Mouse (Mus musculus) intestine, embryonic 16.5 days (tissue): ENCODE results near the gene Oxld1. TPM values are rescaled to one million over a fixed set of nuclear protein-coding genes. Genes with fewer than 3 reads are reported as not detected.
A peak's percentile ranks its signal among the peaks of the same experiment; 100 is the strongest.

ENCODE experiments used
- ATAC-seq: fragments of 200-750 bp; cut with Nextera tagmentation; 2 replicates; pipeline ENCODE4 v1.8.0; 2017; ENCODE audit warnings: moderate TSS enrichment, moderate library complexity
- H3K27ac ChIP-seq: fragments of 300-500 bp; sonication (generic); 2 replicates; pipeline ENCODE4 v1.5.1; 2014; ENCODE audit warnings: mild to moderate bottlenecking, low read length
- H3K27me3 ChIP-seq: fragments of 300-500 bp; sonication (generic); replicated peaks from 2 replicates; pipeline ENCODE4 v1.6.1; 2014; ENCODE audit warnings: low read length, control low read depth, mixed read lengths; ENCODE audit not compliant: control insufficient read depth, insufficient read depth
- H3K36me3 ChIP-seq: fragments of 300-500 bp; sonication (generic); 2 replicates; pipeline ENCODE4 v1.6.1; 2014; ENCODE audit warnings: low read length, control low read depth; ENCODE audit not compliant: control insufficient read depth, insufficient read depth
- H3K4me1 ChIP-seq: fragments of 300-500 bp; sonication (generic); 2 replicates; pipeline ENCODE4 v1.6.1; 2014; ENCODE audit warnings: low read length, control low read depth, mixed read lengths; ENCODE audit not compliant: control insufficient read depth, insufficient read depth
- H3K4me2 ChIP-seq: fragments of 300-500 bp; sonication (generic); 2 replicates; pipeline ENCODE4 v1.6.1; 2014; ENCODE audit warnings: low read depth, low read length, control low read depth
- H3K4me3 ChIP-seq: fragments of 300-500 bp; sonication (generic); 2 replicates; pipeline ENCODE4 v1.5.1; 2014; ENCODE audit warnings: mild to moderate bottlenecking, low read length
- H3K9ac ChIP-seq: fragments of 300-500 bp; sonication (generic); 2 replicates; pipeline ENCODE4 v1.6.1; 2014; ENCODE audit warnings: low read depth, low read length
- H3K9me3 ChIP-seq: fragments of 300-500 bp; sonication (generic); 2 replicates; pipeline ENCODE4 v1.6.1; 2016; ENCODE audit warnings: low read length, control low read depth; ENCODE audit not compliant: control insufficient read depth
- WGBS: fragments of 180-500 bp; shearing (Covaris S2); extraction: QIAGEN DNeasy Blood & Tissue Kit; methylation state at CpG from one replicate; pipeline ENCODE4 v1.1.7; 2014; 5-methylcytosine and 5-hydroxymethylcytosine counted together
- polyA plus RNA-seq: library from polyadenylated mRNA; unstranded; fragments of >200 nt; fragmentation: Nextera tagmentation; extraction: Ambion mirVana; gene quantifications from 2 replicates; pipeline ENCODE4 v1.2.1, GENCODE M21; 2015

The Oxld1 gene
- polyA plus RNA-seq, result 21.0 and 24.6 TPM in 2 replicates

DNA sequence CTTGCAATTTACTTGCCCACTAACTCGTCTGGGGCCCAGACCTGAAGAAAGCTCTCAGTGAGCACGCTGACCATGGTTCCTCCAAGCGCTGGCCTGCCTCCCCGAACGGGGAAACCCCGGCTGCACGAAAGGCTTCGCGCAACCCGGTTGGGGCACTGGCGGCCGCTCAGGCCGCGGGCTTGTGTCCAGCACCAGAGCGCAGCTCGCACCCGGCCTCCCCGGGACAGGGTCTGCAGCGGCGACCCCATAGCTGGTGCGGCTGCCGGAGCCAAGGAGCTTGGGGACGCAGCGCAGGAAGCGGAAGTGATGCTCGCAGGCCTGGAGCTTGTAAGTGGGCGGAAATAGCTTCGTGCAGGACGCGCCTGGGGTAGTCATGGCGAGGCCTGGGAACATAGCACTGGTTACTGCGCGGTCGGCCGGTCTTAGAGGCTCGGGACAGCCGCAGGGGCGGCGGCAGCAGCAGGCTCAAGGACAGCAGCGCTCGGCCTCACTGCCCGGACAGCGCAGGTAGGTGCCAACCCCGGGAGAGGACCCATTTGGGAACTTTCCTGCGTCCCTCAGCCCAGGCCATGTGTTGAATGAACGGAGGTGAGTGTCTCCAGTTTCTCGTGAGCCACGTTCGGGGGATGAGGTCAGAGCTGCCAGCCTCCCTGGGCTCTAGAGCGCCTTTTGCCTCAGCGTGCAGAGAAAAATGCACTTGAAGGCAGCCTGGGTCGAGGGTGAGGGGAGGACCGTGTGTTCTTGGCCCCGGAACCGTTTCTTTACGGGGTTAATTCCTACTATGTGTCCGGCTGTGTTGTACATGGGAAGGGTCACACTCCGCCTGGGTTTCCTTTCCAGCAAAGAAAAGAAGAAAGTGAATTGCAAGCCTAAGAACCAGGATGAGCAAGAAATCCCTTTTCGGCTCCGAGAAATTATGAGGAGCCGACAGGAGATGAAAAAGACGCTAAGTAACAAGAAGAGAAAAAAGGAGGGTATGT lies at the start of gene Oxld1, which contains the start of gene Ccdc137:
Gene Oxld1 (minus strand): TSS at position 297 of the 980 bp plus-strand sequence.
Gene Ccdc137 (plus strand): TSS at position 344 of the 980 bp plus-strand sequence.
- 4% methylated on average over 62 of the region's 62 CpGs for WGBS
- peak within 1 kb of the TSS; percentile 79 for H3K4me2 ChIP-seq
- no peaks in the 10 kb centered on the region for H3K27me3 ChIP-seq

GRCm38 (mm10) chr11:120506899-120507298 lies 49.0 kb upstream of the Oxld1 start:
- ATAC-seq, result peak; percentile 45
- no peak overlapping the region for H3K4me3 ChIP-seq
- no peaks in the 10 kb centered on the region for H3K27me3 ChIP-seq
- H3K9me3 ChIP-seq, result no peaks in the 10 kb centered on the region
- peaks cover 29% of the 10 kb centered on the region for H3K4me1 ChIP-seq
- H3K27ac ChIP-seq, result peak overlapping the region; percentile 70
- no peaks in the 10 kb centered on the region for H3K36me3 ChIP-seq
- no peak overlapping the region for H3K4me2 ChIP-seq
- 47% methylated on average over 4 of the region's 4 CpGs for WGBS
- no peak overlapping the region for H3K9ac ChIP-seq

More for the DNA sequence above, at the start of gene Oxld1, which contains the start of gene Ccdc137:
- Histone ChIP-seq H3K4me1 (peaks cover 15% of the 10 kb centered on the region), H3K9ac (peak within 1 kb of the TSS; percentile 99), H3K27ac (peak within 1 kb of the TSS; percentile 89), H3K4me3 (peak within 1 kb of the TSS; percentile 93), H3K36me3 (no peaks in the 10 kb centered on the region; the same call in 1 of the 2 replicates), H3K9me3 (no peaks in the 10 kb centered on the region)
- peak; percentile 95 for ATAC-seq

GRCm38 (mm10) chr11:120505661-120506060 lies 47.8 kb upstream of the Oxld1 start:
- Histone ChIP-seq H3K27me3 (no peaks in the 10 kb centered on the region), H3K9ac (no peak overlapping the region), H3K4me2 (no peak overlapping the region), H3K4me1 (peaks cover 32% of the 10 kb centered on the region), H3K9me3 (no peaks in the 10 kb centered on the region), H3K4me3 (no peak overlapping the region), H3K36me3 (no peaks in the 10 kb centered on the region), H3K27ac (no peak overlapping the region)
- 81% methylated on average over 3 of the region's 3 CpGs for WGBS
- no peak for ATAC-seq

DNA sequence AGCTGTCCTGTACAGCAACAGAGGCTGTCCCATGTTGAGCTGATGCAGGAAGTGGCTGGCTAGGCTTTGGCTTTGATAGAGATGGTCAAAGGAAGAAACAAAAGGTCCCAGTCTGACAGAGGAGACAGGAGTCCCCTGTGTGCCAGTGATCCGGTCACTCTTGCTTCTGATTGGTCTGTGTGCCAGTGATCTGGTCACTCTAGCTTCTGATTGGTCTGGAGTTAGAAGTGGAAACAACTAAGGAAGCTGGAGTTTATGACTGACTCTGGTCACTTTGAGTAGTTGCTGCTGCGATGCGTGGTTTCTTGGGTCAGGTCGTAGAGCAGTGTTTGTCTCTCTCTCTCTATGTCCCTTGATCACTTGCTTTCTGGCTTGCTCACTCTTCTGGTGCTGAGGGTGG lies 43.8 kb upstream of the Oxld1 start:
- Histone ChIP-seq H3K4me2 (no peak overlapping the region), H3K9me3 (no peaks in the 10 kb centered on the region), H3K4me1 (peaks cover 21% of the 10 kb centered on the region), H3K27ac (no peak overlapping the region), H3K4me3 (no peak overlapping the region), H3K9ac (no peak overlapping the region), H3K27me3 (no peaks in the 10 kb centered on the region), H3K36me3 (peaks cover 9% of the 10 kb centered on the region)
- ATAC-seq, result no peak
- 78% methylated on average over 4 of the region's 4 CpGs for WGBS

DNA sequence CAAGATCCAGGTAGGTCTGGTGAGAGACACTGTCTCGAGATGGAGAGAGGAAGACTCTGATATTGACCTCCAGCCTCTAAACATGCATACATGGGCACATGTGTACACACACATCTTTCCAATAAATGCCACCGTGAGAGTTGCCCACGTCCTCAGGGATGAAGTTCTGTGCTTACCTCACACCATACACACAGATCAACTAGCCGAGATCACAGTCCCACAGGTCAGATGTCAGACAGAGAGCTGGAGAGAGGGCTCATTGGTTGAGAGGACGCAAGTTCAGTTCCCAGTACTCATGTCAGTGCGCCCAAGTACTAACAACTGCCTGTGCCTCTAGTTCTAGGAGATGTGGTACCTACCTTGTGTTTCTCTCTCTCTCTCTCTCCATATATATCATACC lies 43.1 kb upstream of the Oxld1 start:
- no peak overlapping the region for H3K4me3 ChIP-seq
- H3K9ac ChIP-seq, result 0 out of 2 replicates have a peak overlapping the region, but pooled peaks have one; percentile 48
- no peaks in the 10 kb centered on the region for H3K9me3 ChIP-seq
- H3K27me3 ChIP-seq, result no peaks in the 10 kb centered on the region
- no peak overlapping the region for H3K4me2 ChIP-seq
- ATAC-seq, result peak; percentile 3; the same call in 1 of the 2 replicates
- H3K36me3 ChIP-seq, result peaks cover 10% of the 10 kb centered on the region
- peaks cover 21% of the 10 kb centered on the region for H3K4me1 ChIP-seq
- peak overlapping the region; percentile 64; the same call in 1 of the 2 replicates for H3K27ac ChIP-seq
- WGBS, result 56% methylated on average over 6 of the region's 6 CpGs

- 15% methylated on average over 3 of the region's 3 CpGs for WGBS
- peak overlapping the region; percentile 48; the same call in 1 of the 2 replicates for H3K9ac ChIP-seq
- H3K27ac ChIP-seq, result peak overlapping the region; percentile 64
- ATAC-seq, result peak; percentile 89
- no peaks in the 10 kb centered on the region for H3K27me3 ChIP-seq
- H3K36me3 ChIP-seq, result peaks cover 10% of the 10 kb centered on the region
- peak overlapping the region; percentile 9; the same call in 1 of the 2 replicates for H3K4me2 ChIP-seq
- H3K9me3 ChIP-seq, result no peaks in the 10 kb centered on the region
- H3K4me1 ChIP-seq, result peaks cover 17% of the 10 kb centered on the region
- H3K4me3 ChIP-seq, result no peak overlapping the region
Measured at GRCm38 (mm10) chr11:120500357-120500756, 42.5 kb upstream of the Oxld1 start.

GRCm38 (mm10) chr11:120499894-120500293 lies 42.0 kb upstream of the Oxld1 start:
- H3K9me3 ChIP-seq, result no peaks in the 10 kb centered on the region
- H3K4me3 ChIP-seq, result no peak overlapping the region
- no peak overlapping the region for H3K9ac ChIP-seq
- H3K4me2 ChIP-seq, result no peak overlapping the region
- H3K27ac ChIP-seq, result peak overlapping the region; percentile 64
- H3K36me3 ChIP-seq, result peaks cover 10% of the 10 kb centered on the region
- WGBS, result 73% methylated on average over 6 of the region's 6 CpGs
- H3K4me1 ChIP-seq, result peaks cover 17% of the 10 kb centered on the region
- no peaks in the 10 kb centered on the region for H3K27me3 ChIP-seq
- peak; percentile 25; the same call in 1 of the 2 replicates for ATAC-seq

DNA sequence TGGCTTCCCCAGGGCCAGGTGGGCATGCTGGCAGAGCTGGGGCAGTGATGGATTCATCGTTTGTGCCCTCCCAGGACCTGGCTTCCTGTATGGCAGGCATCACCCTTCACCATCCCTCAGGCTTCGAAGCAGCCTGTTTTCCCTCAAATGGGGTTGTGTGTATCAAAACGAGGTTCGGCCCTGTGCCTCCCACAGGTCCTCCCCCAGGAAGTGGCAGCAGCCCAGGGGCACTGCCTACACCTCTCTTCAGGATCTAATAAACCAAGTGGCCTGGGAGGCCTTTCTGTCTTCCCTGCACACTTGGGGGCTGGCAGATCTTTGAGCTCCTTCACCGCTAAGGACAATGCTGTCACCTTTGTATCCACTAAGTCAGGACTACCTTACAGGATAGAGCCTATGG lies 41.0 kb upstream of the Oxld1 start:
- ATAC-seq, result no peak
- Histone ChIP-seq H3K4me1 (peaks cover 20% of the 10 kb centered on the region), H3K36me3 (peaks cover 10% of the 10 kb centered on the region), H3K27me3 (no peaks in the 10 kb centered on the region), H3K4me2 (no peak overlapping the region), H3K9me3 (no peaks in the 10 kb centered on the region), H3K9ac (no peak overlapping the region), H3K4me3 (no peak overlapping the region), H3K27ac (no peak overlapping the region)
- WGBS, result 79% methylated on average over 5 of the region's 5 CpGs

DNA sequence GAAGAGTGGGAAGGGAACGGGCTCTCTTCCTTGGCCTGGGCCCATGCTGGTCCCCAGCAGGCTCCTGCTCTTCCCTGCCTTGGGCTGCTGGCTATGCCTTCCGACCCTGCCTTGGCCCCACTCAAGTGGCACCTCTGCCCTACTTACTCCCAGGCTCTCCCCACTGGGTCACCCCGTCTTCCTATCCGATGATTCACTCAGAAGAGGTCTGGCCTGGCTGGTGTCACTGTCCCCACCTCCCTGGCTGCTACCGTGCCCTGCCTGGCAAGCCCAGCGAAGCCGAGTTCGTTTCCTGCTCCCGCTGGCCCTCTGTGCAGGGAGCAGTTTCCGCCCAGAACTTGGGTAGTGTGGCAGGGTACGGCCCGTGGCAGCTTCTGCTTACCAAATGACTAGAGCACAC lies 40.4 kb upstream of the Oxld1 start:
- Histone ChIP-seq H3K4me1 (peaks cover 26% of the 10 kb centered on the region), H3K4me3 (no peak overlapping the region), H3K36me3 (peaks cover 10% of the 10 kb centered on the region), H3K4me2 (no peak overlapping the region), H3K27ac (no peak overlapping the region), H3K9ac (no peak overlapping the region), H3K9me3 (no peaks in the 10 kb centered on the region), H3K27me3 (no peaks in the 10 kb centered on the region)
- WGBS, result 90% methylated on average over 12 of the region's 12 CpGs
- no peak for ATAC-seq
